Mouse (Mus musculus) kidney, embryonic 15.5 days (tissue): ENCODE measurements around the gene Ubald2. TPM values are rescaled to one million over a fixed set of nuclear protein-coding genes. Genes with fewer than 3 reads are reported as not detected.
"Not testable (repeated sequence)": the region's sequence is repeated elsewhere in the genome, so short reads cannot be mapped to it uniquely, and the experiment has no call there.

Experiments
- ATAC-seq: fragments of 200-750 bp; cut with Nextera tagmentation; replicated peaks from 2 replicates; pipeline ENCODE4 v1.8.0; 2017; ENCODE audit warnings: moderate TSS enrichment; ENCODE audit not compliant: low FRiP score
- H3K27ac ChIP-seq: fragments of 300-500 bp; sonication (generic); 2 replicates; pipeline ENCODE4 v1.5.1; 2015; ENCODE audit warnings: mild to moderate bottlenecking, inconsistent platforms
- H3K27me3 ChIP-seq: fragments of 300-500 bp; sonication (generic); 2 replicates; pipeline ENCODE4 v1.6.1; 2015; ENCODE audit warnings: inconsistent platforms
- H3K36me3 ChIP-seq: fragments of 300-500 bp; sonication (generic); 2 replicates; pipeline ENCODE4 v1.6.1; 2015; ENCODE audit warnings: inconsistent platforms
- H3K4me1 ChIP-seq: fragments of 300-500 bp; sonication (generic); 2 replicates; pipeline ENCODE4 v1.6.1; 2015; ENCODE audit warnings: inconsistent platforms
- H3K4me2 ChIP-seq: fragments of 300-500 bp; sonication (generic); 2 replicates; pipeline ENCODE4 v1.6.1; 2015; ENCODE audit warnings: moderate library complexity, mild to moderate bottlenecking, inconsistent platforms
- H3K4me3 ChIP-seq: fragments of 300-500 bp; sonication (generic); replicated peaks from 2 replicates; pipeline ENCODE4 v1.5.1; 2015; ENCODE audit warnings: mild to moderate bottlenecking, inconsistent platforms
- H3K9ac ChIP-seq: fragments of 300-500 bp; sonication (generic); 2 replicates; pipeline ENCODE4 v1.6.1; 2015; ENCODE audit warnings: mild to moderate bottlenecking, inconsistent platforms
- H3K9me3 ChIP-seq: fragments of 300-500 bp; sonication (generic); replicated peaks from 2 replicates; pipeline ENCODE4 v1.6.1; 2016; ENCODE audit warnings: inconsistent platforms
- WGBS: fragments of 180-500 bp; shearing (Covaris S2); methylation state at CpG from one replicate; pipeline ENCODE4 v1.1.7; 2015; ENCODE audit warnings: mixed read lengths; 5-methylcytosine and 5-hydroxymethylcytosine counted together
- polyA plus RNA-seq: library from polyadenylated mRNA; unstranded; fragments of >200 nt; fragmentation: Nextera tagmentation; extraction: Ambion mirVana; gene quantifications from 2 replicates; pipeline ENCODE4 v1.2.1, GENCODE M21; 2015

The Ubald2 gene
- polyA plus RNA-seq, 1 experiment from 2014 or later = 58.1 TPM

DNA sequence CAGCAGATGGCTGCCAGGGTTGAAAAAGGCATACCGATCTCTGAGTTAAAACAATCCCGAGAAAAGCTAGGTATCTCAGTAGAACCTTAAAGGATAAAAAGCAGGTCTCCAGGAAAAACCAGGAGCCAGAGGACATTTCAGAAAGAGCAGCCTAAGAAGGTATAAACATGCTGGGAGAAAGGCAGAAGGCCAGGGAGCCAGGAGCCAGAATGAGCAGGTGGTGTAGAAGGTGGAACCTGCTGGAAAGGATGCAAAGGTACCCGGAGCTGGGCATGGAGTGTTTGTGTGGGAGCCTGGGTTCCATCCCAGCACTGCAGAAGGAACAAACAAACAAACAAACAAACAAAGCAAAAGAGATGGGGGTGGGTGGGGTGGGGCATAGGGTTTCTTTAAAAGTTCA is 15.4 kb downstream of the Ubald2 start:
- Histone ChIP-seq H3K9ac (no peak overlapping the region), H3K36me3 (no peaks in the 10 kb centered on the region), H3K4me2 (no peak overlapping the region), H3K9me3 (no peaks in the 10 kb centered on the region; the same call in 1 of the 2 replicates), H3K27me3 (peaks cover 22% of the 10 kb centered on the region), H3K4me1 (peaks cover 22% of the 10 kb centered on the region), H3K4me3 (no peak overlapping the region), H3K27ac (no peak overlapping the region)
- WGBS = 90% methylated on average over 3 of the region's 3 CpGs
- ATAC-seq = no peak

DNA sequence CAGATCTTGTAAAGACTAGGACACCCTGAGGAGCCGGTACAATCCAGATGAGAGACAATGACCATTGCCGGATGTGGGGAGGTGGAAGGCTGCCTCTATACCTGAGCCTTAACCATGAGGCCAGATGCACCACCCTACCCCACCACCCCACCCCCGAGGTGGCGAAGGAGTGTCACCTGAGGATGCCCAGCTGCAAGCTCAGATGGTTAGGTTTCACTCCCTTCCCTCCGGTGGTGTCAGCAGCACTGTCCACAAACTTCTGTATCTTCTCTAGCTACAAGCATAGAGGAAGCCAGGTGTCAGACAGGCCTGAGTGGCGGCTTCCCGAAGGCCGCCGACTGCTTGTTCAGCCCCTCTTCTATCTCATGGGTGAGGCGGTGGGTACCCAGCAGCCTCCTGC is 20.0 kb downstream of the Ubald2 start:
- H3K4me2 ChIP-seq = no peak overlapping the region
- ATAC-seq = no peak
- H3K9ac ChIP-seq = no peak overlapping the region
- H3K27ac ChIP-seq = no peak overlapping the region
- H3K4me1 ChIP-seq = no peaks in the 10 kb centered on the region
- no peaks in the 10 kb centered on the region for H3K27me3 ChIP-seq
- 87% methylated on average over 10 of the region's 10 CpGs for WGBS
- no peaks in the 10 kb centered on the region; the same call in 1 of the 2 replicates for H3K9me3 ChIP-seq
- no peaks in the 10 kb centered on the region for H3K36me3 ChIP-seq
- no peak overlapping the region for H3K4me3 ChIP-seq

GRCm38 (mm10) chr11:116456234-116456633 is 22.3 kb downstream of the Ubald2 start:
- H3K9me3 ChIP-seq = no peaks in the 10 kb centered on the region
- H3K4me3 ChIP-seq = no peak overlapping the region
- H3K9ac ChIP-seq = no peak overlapping the region
- no peak overlapping the region for H3K4me2 ChIP-seq
- H3K36me3 ChIP-seq = no peaks in the 10 kb centered on the region
- no peaks in the 10 kb centered on the region for H3K27me3 ChIP-seq
- no peak for ATAC-seq
- no peaks in the 10 kb centered on the region for H3K4me1 ChIP-seq
- 77% methylated on average over 8 of the region's 8 CpGs for WGBS
- no peak overlapping the region for H3K27ac ChIP-seq

GRCm38 (mm10) chr11:116459786-116460185 is 25.9 kb downstream of the Ubald2 start:
- Histone ChIP-seq H3K4me1 (peaks cover 4% of the 10 kb centered on the region), H3K4me3 (no peak overlapping the region), H3K9ac (no peak overlapping the region), H3K9me3 (no peaks in the 10 kb centered on the region), H3K27ac (no peak overlapping the region), H3K36me3 (no peaks in the 10 kb centered on the region), H3K27me3 (no peaks in the 10 kb centered on the region), H3K4me2 (no peak overlapping the region)
- WGBS = 69% methylated on average over 4 of the region's 4 CpGs
- ATAC-seq = no peak

GRCm38 (mm10) chr11:116463338-116463737 is 29.4 kb downstream of the Ubald2 start:
- no peak overlapping the region for H3K4me3 ChIP-seq
- H3K4me2 ChIP-seq = no peak overlapping the region
- H3K4me1 ChIP-seq = peaks cover 4% of the 10 kb centered on the region
- WGBS = 59% methylated on average over 5 of the region's 5 CpGs
- no peaks in the 10 kb centered on the region for H3K27me3 ChIP-seq
- no peak overlapping the region for H3K27ac ChIP-seq
- H3K36me3 ChIP-seq = no peaks in the 10 kb centered on the region
- ATAC-seq = no peak
- no peaks in the 10 kb centered on the region for H3K9me3 ChIP-seq
- no peak overlapping the region for H3K9ac ChIP-seq

DNA sequence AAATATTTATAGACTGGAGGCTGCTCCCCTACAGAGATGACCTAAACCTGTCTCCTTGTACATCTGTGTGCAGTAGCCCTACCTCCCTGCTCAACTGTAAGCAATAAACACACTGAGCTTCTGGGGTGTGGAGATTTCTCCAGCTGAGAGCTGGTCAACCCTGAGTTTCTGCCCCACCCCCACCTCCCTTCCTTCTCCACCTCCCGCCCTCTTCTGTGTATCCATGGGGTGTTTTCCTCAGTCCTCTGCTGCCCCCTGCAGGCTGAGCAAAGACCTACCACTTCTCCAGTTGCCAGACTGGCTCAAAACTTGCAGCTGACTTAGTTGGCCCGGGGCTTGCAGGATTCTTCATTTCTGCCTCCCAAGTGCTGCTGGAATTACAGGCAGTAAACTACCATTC is 29.9 kb downstream of the Ubald2 start:
- WGBS = 3% methylated on average over 2 of the region's 2 CpGs

GRCm38 (mm10) chr11:116466141-116466540 is 32.2 kb downstream of the Ubald2 start, which contains the start of gene Qrich2:
Gene Qrich2 (minus strand): TSS chr11:116466241.
- peaks cover 17% of the 10 kb centered on the region for H3K36me3 ChIP-seq
- H3K4me1 ChIP-seq = peaks cover 4% of the 10 kb centered on the region
- H3K27me3 ChIP-seq = no peaks in the 10 kb centered on the region
- no peak within 1 kb of the TSS for H3K4me2 ChIP-seq
- 68% methylated on average over 20 of the region's 20 CpGs for WGBS
- no peaks in the 10 kb centered on the region for H3K9me3 ChIP-seq
- H3K4me3 ChIP-seq = no peak within 1 kb of the TSS
- ATAC-seq = no peak
- no peak within 1 kb of the TSS for H3K9ac ChIP-seq
- H3K27ac ChIP-seq = no peak within 1 kb of the TSS

More for the DNA sequence above, 29.9 kb downstream of the Ubald2 start:
- Histone ChIP-seq H3K27ac (no peak overlapping the region), H3K4me3 (no peak overlapping the region), H3K4me2 (no peak overlapping the region), H3K9me3 (no peaks in the 10 kb centered on the region), H3K9ac (no peak overlapping the region), H3K27me3 (no peaks in the 10 kb centered on the region), H3K4me1 (peaks cover 4% of the 10 kb centered on the region), H3K36me3 (no peaks in the 10 kb centered on the region)
- ATAC-seq = peak; percentile 54; the same call in 1 of the 2 replicates

- H3K27ac ChIP-seq, H3K9ac ChIP-seq, H3K4me3 ChIP-seq, ATAC-seq, H3K27me3 ChIP-seq, H3K9me3 ChIP-seq, H3K4me2 ChIP-seq, H3K4me1 ChIP-seq: not testable (repeated sequence)
- H3K36me3 ChIP-seq = peaks cover 39% of the 10 kb centered on the region
- 85% methylated on average over 3 of the region's 3 CpGs for WGBS
Measured at GRCm38 (mm10) chr11:116468338-116468737, 34.4 kb downstream of the Ubald2 start.

- H3K4me1 ChIP-seq = no peaks in the 10 kb centered on the region
- ATAC-seq = no peak
- H3K9ac ChIP-seq = no peak overlapping the region
- H3K27me3 ChIP-seq = no peaks in the 10 kb centered on the region
- WGBS = 83% methylated on average over 3 of the region's 3 CpGs
- no peak overlapping the region for H3K4me3 ChIP-seq
- H3K9me3 ChIP-seq = no peaks in the 10 kb centered on the region
- H3K27ac ChIP-seq = no peak overlapping the region
- H3K4me2 ChIP-seq = no peak overlapping the region
- peaks cover 56% of the 10 kb centered on the region for H3K36me3 ChIP-seq
Measured at GRCm38 (mm10) chr11:116470249-116470648, 36.4 kb downstream of the Ubald2 start.

DNA sequence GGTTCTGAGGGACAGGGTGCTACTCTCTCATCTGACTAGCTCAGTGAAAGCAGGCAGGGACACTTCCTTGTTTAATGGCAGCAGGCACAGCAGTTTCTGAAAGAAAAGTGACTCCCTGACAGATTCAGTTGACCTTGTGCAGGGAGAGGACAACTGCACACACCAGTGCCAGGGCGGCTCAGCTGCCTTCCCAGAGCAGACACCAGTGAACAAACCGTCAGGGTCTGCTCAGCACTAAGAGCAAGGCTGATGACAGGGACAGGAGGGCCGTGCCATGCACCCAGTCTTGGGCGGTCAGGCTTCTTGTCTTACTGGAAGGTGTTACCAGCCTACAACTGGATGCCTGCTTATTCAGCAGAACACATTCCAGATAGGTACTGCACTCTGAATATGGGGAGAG is 37.0 kb downstream of the Ubald2 start:
- H3K27ac ChIP-seq = no peak overlapping the region
- no peaks in the 10 kb centered on the region for H3K9me3 ChIP-seq
- H3K9ac ChIP-seq = no peak overlapping the region
- no peak overlapping the region for H3K4me3 ChIP-seq
- ATAC-seq = no peak
- WGBS = 88% methylated on average over 4 of the region's 4 CpGs
- peaks cover 63% of the 10 kb centered on the region for H3K36me3 ChIP-seq
- no peak overlapping the region for H3K4me2 ChIP-seq
- H3K27me3 ChIP-seq = no peaks in the 10 kb centered on the region
- no peaks in the 10 kb centered on the region for H3K4me1 ChIP-seq

GRCm38 (mm10) chr11:116472275-116472674 is 38.4 kb downstream of the Ubald2 start:
- Histone ChIP-seq H3K36me3 (peaks cover 77% of the 10 kb centered on the region), H3K4me1 (no peaks in the 10 kb centered on the region)

GRCm38 (mm10) chr11:116476041-116476440 is 42.1 kb downstream of the Ubald2 start:
- Histone ChIP-seq H3K36me3 (peaks cover 98% of the 10 kb centered on the region), H3K27ac (no peak overlapping the region), H3K9ac (no peak overlapping the region), H3K4me1 (no peaks in the 10 kb centered on the region), H3K9me3 (no peaks in the 10 kb centered on the region), H3K27me3 (no peaks in the 10 kb centered on the region), H3K4me3 (no peak overlapping the region), H3K4me2 (no peak overlapping the region)
- ATAC-seq = no peak
- 94% methylated on average over 10 of the region's 10 CpGs for WGBS

More at GRCm38 (mm10) chr11:116472275-116472674, 38.4 kb downstream of the Ubald2 start:
- Histone ChIP-seq H3K27me3 (no peaks in the 10 kb centered on the region), H3K9me3 (no peaks in the 10 kb centered on the region), H3K4me2 (no peak overlapping the region), H3K9ac (no peak overlapping the region), H3K27ac (no peak overlapping the region), H3K4me3 (no peak overlapping the region)
- 68% methylated on average over 4 of the region's 4 CpGs for WGBS
- no peak for ATAC-seq

DNA sequence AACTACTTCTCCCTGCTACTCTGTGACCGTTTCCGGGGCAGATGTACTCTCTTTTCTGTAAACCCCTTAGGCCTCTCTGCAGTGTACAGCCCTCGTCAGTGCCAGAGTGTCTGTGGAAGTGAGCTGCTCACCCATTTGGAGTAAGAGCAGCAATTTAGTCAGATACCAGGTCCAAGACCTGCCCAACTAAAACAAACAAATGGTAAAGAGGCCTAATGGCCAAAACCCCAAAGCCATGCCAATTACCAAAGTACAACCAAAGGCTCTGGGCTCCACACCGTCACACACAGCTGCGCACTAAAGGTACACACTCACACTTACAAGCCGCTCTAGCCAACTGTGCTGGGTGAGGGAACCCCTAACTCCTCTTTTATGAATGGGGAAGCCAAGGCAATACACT is 42.8 kb downstream of the Ubald2 start:
- Histone ChIP-seq H3K9me3 (no peaks in the 10 kb centered on the region), H3K27me3 (no peaks in the 10 kb centered on the region), H3K36me3 (peaks cover 98% of the 10 kb centered on the region), H3K4me1 (no peaks in the 10 kb centered on the region), H3K27ac (no peak overlapping the region), H3K9ac (no peak overlapping the region), H3K4me2 (no peak overlapping the region), H3K4me3 (no peak overlapping the region)
- no peak for ATAC-seq
- 84% methylated on average over 6 of the region's 6 CpGs for WGBS
